Mouse (Mus musculus) spleen, adult 10 weeks (tissue): ENCODE measurements around the gene Ddx55. TPM values are rescaled to one million over a fixed set of nuclear protein-coding genes. Genes with fewer than 3 reads are reported as not detected.

Experiments
- polyA plus RNA-seq: library from polyadenylated mRNA; stranded (reverse); fragments of 350-450 nt; fragmentation: Illumina TruSeq; extraction: RNeasy Lipid Tissue Mini Kit (QIAGEN cat#74804); gene quantifications from one replicate; pipeline ENCODE4 v1.2.3, GENCODE M21; 2015; ENCODE audit warnings: low replicate concordance; ENCODE audit not compliant: insufficient read depth

Gene Ddx55
- 27.8 TPM for polyA plus RNA-seq

DNA sequence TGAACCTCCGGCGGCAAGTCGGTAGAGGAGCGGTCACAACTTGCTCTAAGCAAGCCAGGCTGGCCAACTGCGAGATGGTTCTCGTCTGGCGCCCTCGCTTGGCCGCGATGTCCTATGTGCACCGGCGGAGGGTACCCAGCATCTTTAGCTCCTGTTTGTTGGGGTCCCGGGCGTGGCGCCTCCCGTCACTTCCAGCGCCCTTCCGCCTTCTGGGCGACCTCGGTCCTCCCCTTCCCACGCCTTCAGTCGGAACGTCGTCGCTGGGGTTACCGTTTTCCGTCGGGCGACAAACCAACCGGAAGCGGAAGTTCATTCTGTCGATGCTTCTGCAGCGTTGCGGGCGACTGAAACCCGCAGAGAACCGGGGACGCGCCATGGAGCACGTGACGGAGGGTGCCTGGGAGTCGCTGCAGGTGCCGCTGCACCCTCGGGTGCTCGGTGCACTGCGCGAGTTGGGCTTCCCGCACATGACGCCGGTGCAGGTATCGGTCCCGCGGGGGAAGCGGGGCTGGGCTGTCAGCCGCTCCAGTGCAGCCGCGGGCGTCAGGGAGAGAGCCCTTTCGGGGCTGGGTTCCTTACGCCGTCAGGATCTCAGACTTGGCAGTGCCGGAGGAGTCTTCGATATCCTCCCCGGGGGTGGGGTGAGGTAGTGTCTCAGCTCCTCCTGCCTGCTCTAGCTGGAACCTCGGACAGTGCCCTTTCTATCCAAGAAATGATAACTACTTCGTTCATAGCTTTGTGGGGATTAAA is at the start of gene Ddx55:
Gene Ddx55, plus strand, starts transcription at position 307 of the 750 bp plus-strand sequence.

GRCm38 (mm10) chr5:124530655-124531582 is 21.7 kb upstream of the Ddx55 start, which contains the start of gene Rilpl1:
Rilpl1 (minus strand) TSS chr5:124531391.

DNA sequence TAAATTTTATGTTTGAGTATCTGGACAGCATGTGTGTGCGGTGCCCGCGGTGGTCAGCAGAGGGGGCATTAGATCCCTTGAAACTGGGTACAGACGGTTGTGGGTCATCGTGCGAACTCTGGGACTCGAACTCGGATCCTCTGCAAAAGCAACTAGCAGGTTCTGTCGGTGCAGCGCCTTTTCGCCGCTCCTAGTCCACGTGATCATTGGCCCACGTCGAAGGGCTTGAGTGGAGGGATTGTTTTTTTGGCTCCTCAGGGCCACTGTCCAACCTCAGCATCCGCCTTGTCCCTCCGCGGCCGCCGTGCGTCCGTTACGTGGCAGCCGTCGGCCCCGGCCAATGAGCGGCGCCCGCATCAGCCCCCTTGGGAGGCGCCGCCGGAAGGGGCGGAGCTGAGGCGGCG is 12.3 kb upstream of the Ddx55 start, which contains the start of gene Tmed2:
Gene Tmed2, plus strand, starts transcription at position 313 of the 404 bp plus-strand sequence.

DNA sequence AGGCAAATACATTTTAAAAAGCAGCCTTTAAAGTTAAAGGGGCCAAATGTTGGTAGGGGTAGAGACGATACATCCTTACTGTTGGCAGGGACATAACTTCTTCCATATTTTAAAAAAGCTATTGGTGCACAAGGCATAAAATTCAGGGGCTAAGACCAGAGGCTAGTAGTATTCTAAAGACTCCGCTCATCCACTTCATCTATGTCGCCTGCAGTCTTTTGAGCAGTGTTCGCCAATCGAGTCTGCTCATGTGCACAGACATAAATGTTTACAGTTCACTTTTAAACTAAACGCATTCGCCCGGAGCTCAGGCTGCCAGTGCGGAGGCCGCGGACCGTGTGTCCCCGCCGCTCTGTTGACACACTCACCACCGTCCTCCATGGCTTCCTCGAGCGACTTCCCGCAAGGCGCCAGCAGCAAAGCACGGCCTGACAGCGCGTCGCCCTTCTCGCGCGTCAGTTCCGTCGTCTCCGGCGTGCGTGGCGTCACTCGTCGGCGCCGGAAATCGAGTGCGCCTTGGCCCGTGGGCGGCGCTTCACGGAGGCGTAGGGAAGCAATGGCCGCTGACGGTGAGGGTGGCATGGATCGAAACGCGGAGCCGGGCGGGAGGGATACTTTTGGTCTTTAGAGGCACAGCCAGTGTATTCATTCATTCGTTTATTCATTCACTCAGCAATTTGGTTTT is 26.1 kb downstream of the Ddx55 start, which contains the start of the genes Eif2b1 and Gtf2h3:
Gene Eif2b1, minus strand, starts transcription at position 499 of the 685 bp plus-strand sequence.
Gene Gtf2h3, plus strand, starts transcription at position 508 of the 685 bp plus-strand sequence.

Other genes starting within 250 kb of the Ddx55 start
- 25.4 TPM for gene Mphosph9, start 224.9 kb upstream of the Ddx55 start, polyA plus RNA-seq
- gene 2810006K23Rik, start 224.8 kb upstream of the Ddx55 start, polyA plus RNA-seq = 15.1 TPM
- 121 TPM for gene Cdk2ap1, start 189.8 kb upstream of the Ddx55 start, polyA plus RNA-seq
- 125 TPM for gene Sbno1, start 126.9 kb upstream of the Ddx55 start, polyA plus RNA-seq
- 58.7 TPM for gene Kmt5a, start 112.9 kb upstream of the Ddx55 start, polyA plus RNA-seq
- 16.5 TPM for gene Rilpl2, start 74.5 kb upstream of the Ddx55 start, polyA plus RNA-seq
- 8.1 TPM for gene Snrnp35, start 69.7 kb upstream of the Ddx55 start, polyA plus RNA-seq
- gene Rilpl1, start 21.5 kb upstream of the Ddx55 start, polyA plus RNA-seq = 4.2 TPM
- 535 TPM for gene Tmed2, start 12.2 kb upstream of the Ddx55 start, polyA plus RNA-seq
- gene Eif2b1, start 26.3 kb downstream of the Ddx55 start, polyA plus RNA-seq = 39.0 TPM
- gene Gtf2h3, start 26.3 kb downstream of the Ddx55 start, polyA plus RNA-seq = 35.5 TPM
- gene Atp6v0a2, start 75.7 kb downstream of the Ddx55 start, polyA plus RNA-seq = 47.7 TPM
- gene Dnah10, start 172.2 kb downstream of the Ddx55 start, polyA plus RNA-seq = 0.23 TPM